Mouse (Mus musculus) midbrain, embryonic 14.5 days (tissue): Measurements from ENCODE around the gene Tcf20. TPM values are rescaled to one million over a fixed set of nuclear protein-coding genes. Genes with fewer than 3 reads are reported as not detected.

Source experiments
- ATAC-seq: fragments of 200-750 bp; cut with Nextera tagmentation; 2 replicates; pipeline ENCODE4 v1.8.0; 2017; ENCODE audit warnings: moderate number of reproducible peaks, moderate library complexity; ENCODE audit not compliant: low FRiP score, low TSS enrichment
- DNase-seq: peaks from one replicate; pipeline ENCODE4 v3.0.0-alpha.2; 2015
- H3K27ac ChIP-seq: fragments of 300-500 bp; sonication (generic); replicated peaks from 2 replicates; pipeline ENCODE4 v1.5.1; 2014; ENCODE audit warnings: mild to moderate bottlenecking, low read depth, low read length, moderate library complexity
- H3K27me3 ChIP-seq: fragments of 300-500 bp; sonication (generic); 2 replicates; pipeline ENCODE4 v1.6.1; 2014; ENCODE audit warnings: low read length, control low read depth, mixed read lengths; ENCODE audit not compliant: control insufficient read depth, insufficient read depth
- H3K36me3 ChIP-seq: fragments of 300-500 bp; sonication (generic); 2 replicates; pipeline ENCODE4 v1.6.1; 2014; ENCODE audit warnings: low read length, control low read depth; ENCODE audit not compliant: control insufficient read depth, insufficient read depth
- H3K4me1 ChIP-seq: fragments of 300-500 bp; sonication (generic); 2 replicates; pipeline ENCODE4 v1.6.1; 2014; ENCODE audit warnings: mild to moderate bottlenecking, antibody characterized with exemption, low read length, control low read depth; ENCODE audit not compliant: control insufficient read depth, insufficient read depth
- H3K4me2 ChIP-seq: fragments of 300-500 bp; sonication (generic); 2 replicates; pipeline ENCODE4 v1.6.1; 2014; ENCODE audit warnings: mild to moderate bottlenecking, low read length, moderate library complexity
- H3K4me3 ChIP-seq: fragments of 300-500 bp; sonication (generic); replicated peaks from 2 replicates; pipeline ENCODE4 v1.5.1; 2014; ENCODE audit warnings: low read depth, low read length
- H3K9ac ChIP-seq: fragments of 300-500 bp; sonication (generic); replicated peaks from 2 replicates; pipeline ENCODE4 v1.6.1; 2014; ENCODE audit warnings: mild to moderate bottlenecking, low read length, moderate library complexity
- H3K9me3 ChIP-seq: fragments of 300-500 bp; sonication (generic); 2 replicates; pipeline ENCODE4 v1.6.1; 2016; ENCODE audit warnings: low read length, control low read depth, mixed read lengths; ENCODE audit not compliant: control insufficient read depth
- WGBS: fragments of 180-500 bp; shearing (Covaris S2); extraction: QIAGEN DNeasy Blood & Tissue Kit; methylation state at CpG from one replicate; pipeline ENCODE4 v1.1.7; 2014; 5-methylcytosine and 5-hydroxymethylcytosine counted together
- polyA plus RNA-seq: library from polyadenylated mRNA; unstranded; fragments of >200 nt; fragmentation: Nextera tagmentation; extraction: Ambion mirVana; gene quantifications from 2 replicates; pipeline ENCODE4 v1.2.1, GENCODE M21; 2014

Gene Tcf20
- polyA plus RNA-seq, 1 experiment from 2014 or later, result 18.0 TPM

DNA sequence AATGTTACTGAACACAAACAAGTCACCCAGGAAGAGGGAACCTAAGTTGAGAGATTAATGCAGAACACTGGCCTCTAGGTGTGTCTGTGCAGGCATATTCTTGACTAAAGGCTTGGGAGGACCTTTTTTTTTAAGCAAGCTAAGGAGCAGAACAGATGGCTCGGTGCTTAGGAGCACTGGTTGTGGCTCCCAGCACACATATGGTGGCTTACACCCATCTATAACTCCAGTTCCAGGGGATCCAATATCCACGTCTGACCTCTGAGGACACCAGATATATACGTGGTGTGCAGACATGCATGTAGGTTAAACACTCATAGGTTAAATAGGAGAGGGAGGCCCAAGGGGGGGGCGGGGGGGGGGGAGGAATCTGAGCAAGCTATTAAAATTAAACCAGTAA, 165.3 kb downstream of the Tcf20 start:
- no peak overlapping the region for H3K27ac ChIP-seq
- no peak for ATAC-seq
- no peak overlapping the region for H3K9ac ChIP-seq
- no peak overlapping the region for H3K4me2 ChIP-seq
- no peak overlapping the region for H3K4me3 ChIP-seq
- peaks cover 10% of the 10 kb centered on the region for H3K36me3 ChIP-seq
- DNase-seq, result no peak
- no peaks in the 10 kb centered on the region for H3K9me3 ChIP-seq
- no peaks in the 10 kb centered on the region for H3K27me3 ChIP-seq
- no peaks in the 10 kb centered on the region for H3K4me1 ChIP-seq
- 76% methylated on average over 3 of the region's 4 CpGs for WGBS

DNA sequence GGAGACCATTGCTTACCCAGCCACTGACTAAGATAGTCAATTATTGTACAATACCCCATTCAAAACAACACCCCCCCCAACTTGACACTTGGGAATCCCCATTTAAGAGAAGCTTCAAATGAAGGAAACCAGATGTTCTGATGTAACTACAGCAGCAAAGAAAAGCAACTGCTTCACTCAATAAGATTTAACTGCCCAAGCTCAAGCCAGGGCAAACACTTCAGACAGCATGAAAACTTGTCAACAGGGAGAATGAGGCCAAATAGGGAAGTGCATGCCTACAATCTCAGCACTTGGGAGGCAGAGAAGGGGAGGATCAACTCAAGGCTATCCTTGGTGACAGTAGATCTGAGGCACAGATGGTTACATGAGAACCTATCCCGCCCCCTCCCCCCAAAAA, 166.0 kb downstream of the Tcf20 start:
- 96% methylated on average over 1 of the region's 1 CpGs for WGBS
- no peaks in the 10 kb centered on the region for H3K27me3 ChIP-seq
- no peaks in the 10 kb centered on the region for H3K4me1 ChIP-seq
- no peak for DNase-seq
- ATAC-seq, result no peak
- H3K4me2 ChIP-seq, result no peak overlapping the region
- H3K4me3 ChIP-seq, result no peak overlapping the region
- no peak overlapping the region for H3K9ac ChIP-seq
- H3K36me3 ChIP-seq, result peaks cover 10% of the 10 kb centered on the region
- no peak overlapping the region for H3K27ac ChIP-seq
- H3K9me3 ChIP-seq, result no peaks in the 10 kb centered on the region

DNA sequence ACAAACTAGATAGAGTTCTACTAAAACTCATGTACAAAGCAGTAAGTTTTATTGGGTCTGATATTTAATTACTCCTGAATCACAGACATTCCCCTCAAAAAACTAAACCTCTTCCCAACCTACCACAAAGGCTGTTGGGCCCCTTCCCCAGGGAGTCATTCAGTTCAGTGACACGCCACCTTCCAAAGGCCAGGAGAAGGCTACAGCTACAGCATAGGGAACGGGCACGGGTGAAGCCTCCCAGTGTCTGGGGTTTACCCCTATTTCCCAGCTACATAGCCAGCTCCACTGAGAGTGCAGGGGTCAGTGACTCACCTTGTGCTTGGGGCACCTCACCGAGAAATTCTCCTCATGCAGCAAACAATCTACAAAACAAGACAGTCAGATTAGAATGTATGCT, 172.4 kb downstream of the Tcf20 start:
- DNase-seq (no peak), ATAC-seq (no peak)
- no peak overlapping the region for H3K27ac ChIP-seq
- H3K9ac ChIP-seq, result no peak overlapping the region
- H3K36me3 ChIP-seq, result peaks cover 22% of the 10 kb centered on the region
- no peak overlapping the region for H3K4me2 ChIP-seq
- H3K4me3 ChIP-seq, result no peak overlapping the region
- WGBS, result 85% methylated on average over 4 of the region's 4 CpGs
- no peaks in the 10 kb centered on the region for H3K9me3 ChIP-seq
- no peaks in the 10 kb centered on the region for H3K4me1 ChIP-seq
- H3K27me3 ChIP-seq, result no peaks in the 10 kb centered on the region

DNA sequence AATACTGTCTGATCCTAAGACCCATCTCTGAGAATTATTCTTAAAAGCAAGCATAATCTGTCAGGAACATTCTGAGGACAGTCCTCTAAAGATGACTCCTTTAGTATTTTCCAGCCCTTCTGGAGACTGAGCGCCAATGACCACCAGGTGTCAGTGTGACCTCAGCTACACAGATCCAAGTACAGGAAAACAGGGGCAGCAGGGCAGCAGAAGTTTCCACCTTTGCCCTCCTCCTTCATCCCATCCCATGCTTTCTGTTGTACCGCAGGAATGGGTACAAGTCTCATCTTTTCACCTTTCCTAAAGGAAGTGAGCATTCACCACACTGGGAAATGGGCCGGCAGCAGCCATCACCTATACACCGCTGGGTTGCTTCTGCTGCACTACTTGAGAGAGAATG, 172.9 kb downstream of the Tcf20 start:
- 67% methylated on average over 4 of the region's 4 CpGs for WGBS

DNA sequence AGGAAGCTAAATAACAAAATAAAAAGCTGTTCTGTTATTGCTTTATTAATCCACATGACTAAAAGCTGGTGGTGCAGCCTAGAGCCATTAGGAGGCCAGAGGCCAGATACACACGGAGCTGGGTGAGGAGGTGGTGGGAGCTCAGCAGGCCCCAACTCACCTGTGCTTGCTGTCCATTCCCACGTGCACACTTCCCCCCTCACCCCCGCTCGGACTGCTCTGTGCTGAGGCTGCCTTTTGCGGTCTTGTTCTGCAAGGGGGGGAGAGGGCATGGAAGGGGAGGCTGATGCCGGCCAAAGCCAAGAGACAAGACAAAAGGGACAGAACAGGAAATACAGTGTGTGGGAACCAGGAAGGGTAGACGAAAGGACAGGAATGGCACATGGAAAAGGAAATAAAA, 173.4 kb downstream of the Tcf20 start:
- Histone ChIP-seq H3K36me3 (peaks cover 28% of the 10 kb centered on the region), H3K4me2 (no peak overlapping the region), H3K27ac (no peak overlapping the region), H3K9ac (no peak overlapping the region), H3K4me3 (no peak overlapping the region), H3K27me3 (no peaks in the 10 kb centered on the region), H3K9me3 (no peaks in the 10 kb centered on the region), H3K4me1 (peaks cover 5% of the 10 kb centered on the region; the same call in 1 of the 2 replicates)
- 86% methylated on average over 7 of the region's 7 CpGs for WGBS
- DNase-seq (no peak), ATAC-seq (no peak)

More for the DNA sequence above, 172.9 kb downstream of the Tcf20 start:
- no peak overlapping the region for H3K4me3 ChIP-seq
- H3K36me3 ChIP-seq, result peaks cover 24% of the 10 kb centered on the region
- ATAC-seq (no peak), DNase-seq (peak; percentile 84)
- no peak overlapping the region for H3K27ac ChIP-seq
- H3K4me1 ChIP-seq, result peaks cover 1% of the 10 kb centered on the region; the same call in 1 of the 2 replicates
- no peaks in the 10 kb centered on the region for H3K27me3 ChIP-seq
- H3K9me3 ChIP-seq, result no peaks in the 10 kb centered on the region
- H3K4me2 ChIP-seq, result no peak overlapping the region
- no peak overlapping the region for H3K9ac ChIP-seq

DNA sequence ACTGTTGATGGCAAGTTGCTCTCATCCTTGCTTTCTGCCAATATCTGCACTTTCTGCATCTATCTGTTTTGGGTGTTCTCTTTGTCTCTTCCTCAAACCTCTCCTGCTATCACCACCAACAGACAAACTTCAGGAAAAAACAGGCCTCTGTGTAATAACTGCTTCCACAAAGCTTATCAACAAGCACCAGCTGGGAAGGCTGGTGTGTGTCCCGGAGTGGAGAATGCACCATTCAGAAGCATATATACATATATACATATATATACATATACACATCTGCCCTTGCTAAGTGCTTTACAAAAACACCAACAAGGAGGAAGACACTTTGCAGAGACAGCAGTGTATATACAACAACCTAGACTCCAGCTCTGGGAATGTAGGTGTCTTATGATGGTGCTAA, 177.1 kb downstream of the Tcf20 start:
- DNase-seq, result no peak
- Histone ChIP-seq H3K9ac (no peak overlapping the region), H3K4me1 (peaks cover 5% of the 10 kb centered on the region; the same call in 1 of the 2 replicates), H3K4me3 (no peak overlapping the region), H3K27me3 (no peaks in the 10 kb centered on the region), H3K9me3 (no peaks in the 10 kb centered on the region), H3K4me2 (no peak overlapping the region), H3K36me3 (peaks cover 28% of the 10 kb centered on the region), H3K27ac (no peak overlapping the region)
- 91% methylated on average over 1 of the region's 1 CpGs for WGBS
- ATAC-seq, result no peak

DNA sequence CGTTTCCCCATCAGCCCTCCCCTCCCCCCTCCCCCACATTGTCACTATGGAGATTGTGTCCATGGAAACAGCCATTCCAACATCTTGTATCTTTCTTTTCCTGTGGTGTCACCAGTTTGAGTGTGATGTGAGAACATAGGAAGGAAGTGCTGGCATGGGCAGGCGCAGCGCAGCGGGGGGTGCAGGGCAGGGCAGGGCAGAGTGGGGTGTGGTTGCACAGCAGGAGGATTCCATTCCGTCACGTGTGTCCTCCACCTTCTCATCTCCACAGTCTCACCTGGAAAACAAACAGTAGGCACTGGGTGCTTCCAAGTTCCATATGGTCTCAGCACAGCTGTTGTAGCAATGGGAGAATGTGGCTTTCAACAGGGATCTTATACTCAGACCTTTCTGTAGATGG, 178.2 kb downstream of the Tcf20 start:
- peak; percentile 11 for DNase-seq
- 60% methylated on average over 6 of the region's 6 CpGs for whole genome bisulfite sequencing
- H3K27ac ChIP-seq, result 0 out of 2 replicates have a peak overlapping the region, but pooled peaks have one; percentile 6

DNA sequence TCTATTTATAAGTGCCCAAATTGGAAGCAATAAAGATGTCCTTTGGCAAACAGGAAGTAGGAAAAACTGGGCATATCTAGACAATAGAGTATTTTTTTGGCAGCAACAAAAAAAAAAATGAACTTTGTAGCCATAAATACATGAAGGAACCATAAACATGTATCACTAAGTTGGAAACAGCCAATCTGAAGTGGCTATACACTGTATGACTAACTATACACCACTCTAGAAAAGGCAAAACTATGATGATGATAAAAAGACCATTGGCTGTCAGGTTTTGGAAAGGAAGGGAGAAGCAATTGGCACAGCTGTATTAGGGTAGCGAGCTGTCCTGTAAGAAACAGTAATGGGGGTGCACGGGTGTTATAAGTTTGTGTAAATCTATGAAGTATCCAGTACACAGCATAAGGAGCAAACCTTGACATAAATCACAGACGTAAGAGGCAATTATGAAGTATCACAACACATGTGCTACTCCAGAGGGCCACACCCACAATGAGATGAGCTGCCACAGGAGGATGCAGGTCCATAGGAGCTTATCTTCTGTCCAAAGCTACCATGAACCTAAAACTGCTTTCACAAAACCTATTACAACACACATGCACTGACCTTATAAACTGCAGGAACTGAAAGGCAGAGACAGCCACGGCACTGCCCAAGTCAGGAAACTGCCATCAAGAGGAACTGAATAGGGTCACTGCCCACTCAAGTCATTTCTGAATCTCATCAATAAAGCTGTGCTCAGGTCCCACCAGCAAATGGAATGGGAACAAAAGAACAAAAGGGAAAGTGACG, 180.5 kb downstream of the Tcf20 start:
- 83% methylated on average over 5 of the region's 5 CpGs for WGBS

More for the DNA sequence above, 178.2 kb downstream of the Tcf20 start:
- H3K27me3 ChIP-seq, result no peaks in the 10 kb centered on the region
- H3K4me3 ChIP-seq, result no peak overlapping the region
- H3K4me1 ChIP-seq, result peaks cover 5% of the 10 kb centered on the region; the same call in 1 of the 2 replicates
- peaks cover 25% of the 10 kb centered on the region for H3K36me3 ChIP-seq
- no peak for ATAC-seq
- no peaks in the 10 kb centered on the region for H3K9me3 ChIP-seq
- H3K4me2 ChIP-seq, result no peak overlapping the region
- no peak overlapping the region for H3K9ac ChIP-seq

More for the DNA sequence above, 180.5 kb downstream of the Tcf20 start:
- no peak overlapping the region for H3K4me3 ChIP-seq
- H3K27me3 ChIP-seq, result no peaks in the 10 kb centered on the region
- H3K4me2 ChIP-seq, result no peak overlapping the region
- peaks cover 10% of the 10 kb centered on the region for H3K36me3 ChIP-seq
- no peak for ATAC-seq
- peaks cover 5% of the 10 kb centered on the region; the same call in 1 of the 2 replicates for H3K4me1 ChIP-seq
- no peak overlapping the region for H3K27ac ChIP-seq
- no peaks in the 10 kb centered on the region for H3K9me3 ChIP-seq
- DNase-seq, result no peak
- H3K9ac ChIP-seq, result no peak overlapping the region
